Mouse (Mus musculus) liver, postnatal 0 days (tissue): ENCODE measurements around the gene Nt5e.

Source experiments
- CTCF ChIP-seq: sonication (generic); IDR thresholded peaks from 2 replicates; pipeline ENCODE4 v1.5.1; 2016; ENCODE audit warnings: antibody characterized with exemption, low read depth
- EP300 ChIP-seq: IDR thresholded peaks from 2 replicates; pipeline ENCODE4 v1.6.1; 2016; ENCODE audit warnings: antibody characterized with exemption, low read depth, mild to moderate bottlenecking

- TF ChIP-seq CTCF: no peak
- no peak for TF ChIP-seq EP300
Observed at GRCm38 (mm10) chr9:88326930-88327901, at the start of gene Nt5e.
